Mouse (Mus musculus) G1E (cell line): ENCODE results near the gene Tigd2. TPM values are rescaled to one million over a fixed set of nuclear protein-coding genes. Genes with fewer than 3 reads are reported as not detected.

Experiments
- ATAC-seq: 2 replicates; pipeline ENCODE4 v1.8.0; 2016; ENCODE audit warnings: mild to moderate bottlenecking; ENCODE audit not compliant: insufficient number of reproducible peaks, poor library complexity, low FRiP score, severe bottlenecking; ENCODE audit errors: extremely low read depth
- DNase-seq: peaks from one replicate; pipeline ENCODE4 v3.0.0; 2012; ENCODE audit warnings: low spot score
- H3K27me3 ChIP-seq: 2 replicates; pipeline ENCODE4 v1.6.1; 2012; ENCODE audit warnings: mild to moderate bottlenecking, low read length, inconsistent platforms; ENCODE audit not compliant: insufficient read depth
- H3K36me3 ChIP-seq: replicated peaks from 2 replicates; pipeline ENCODE3; 2012; ENCODE audit warnings: mild to moderate bottlenecking, inconsistent platforms
- H3K4me1 ChIP-seq: 2 replicates; pipeline ENCODE4 v1.6.1; 2012; ENCODE audit warnings: low read depth, low read length, inconsistent platforms, mixed read lengths; ENCODE audit not compliant: insufficient read depth
- H3K4me3 ChIP-seq: 2 replicates; pipeline ENCODE4 v1.5.1; 2012; ENCODE audit warnings: low read depth, mild to moderate bottlenecking, inconsistent platforms, low read length, moderate library complexity, mixed read lengths
- H3K9me3 ChIP-seq: replicated peaks from 2 replicates; pipeline ENCODE4 v1.6.1; 2012; ENCODE audit warnings: inconsistent platforms
- CTCF ChIP-seq: IDR thresholded peaks from 2 replicates; pipeline ENCODE4 v1.5.1; 2012; ENCODE audit warnings: low read depth, low read length, inconsistent platforms, mixed read lengths
- GATA1 ChIP-seq: IDR thresholded peaks from 2 replicates; pipeline ENCODE4 v1.6.1; 2012; ENCODE audit warnings: borderline replicate concordance, low read length, inconsistent platforms, mixed read lengths
- GATA2 ChIP-seq: IDR thresholded peaks from 2 replicates; pipeline ENCODE4 v1.6.1; 2012; ENCODE audit warnings: low read depth, low read length, inconsistent platforms, borderline replicate concordance
- POLR2AphosphoS5 ChIP-seq: IDR thresholded peaks from 2 replicates; pipeline ENCODE4 v1.6.1; 2012; ENCODE audit warnings: low read depth, low read length, inconsistent platforms; ENCODE audit not compliant: insufficient replicate concordance
- TAL1 ChIP-seq: conservative IDR thresholded peaks from 2 replicates; pipeline ENCODE4 v1.6.1; 2012; ENCODE audit warnings: low read depth, low read length, inconsistent platforms, mixed read lengths
- polyA plus RNA-seq: library from polyadenylated mRNA; stranded (reverse); fragments of >175 nt; gene quantifications from 2 replicates; pipeline ENCODE4 v1.2.3, GENCODE M21; 2012
- total RNA-seq, 2 experiments: library from RNA; stranded (forward) in 1 of 2; stranded (reverse) in 1 of 2; fragments of 200-1000 nt in 1 of 2; fragments of >200 nt in 1 of 2; fragmentation: Nextera tagmentation in 1 of 2; gene quantifications; 2 replicates each; pipeline ENCODE4 v1.2.3; 2014 to 2017

The Tigd2 gene
- total and polyA plus RNA-seq, 3 experiments = 5.7 to 29.7 (median 23.0) TPM

DNA sequence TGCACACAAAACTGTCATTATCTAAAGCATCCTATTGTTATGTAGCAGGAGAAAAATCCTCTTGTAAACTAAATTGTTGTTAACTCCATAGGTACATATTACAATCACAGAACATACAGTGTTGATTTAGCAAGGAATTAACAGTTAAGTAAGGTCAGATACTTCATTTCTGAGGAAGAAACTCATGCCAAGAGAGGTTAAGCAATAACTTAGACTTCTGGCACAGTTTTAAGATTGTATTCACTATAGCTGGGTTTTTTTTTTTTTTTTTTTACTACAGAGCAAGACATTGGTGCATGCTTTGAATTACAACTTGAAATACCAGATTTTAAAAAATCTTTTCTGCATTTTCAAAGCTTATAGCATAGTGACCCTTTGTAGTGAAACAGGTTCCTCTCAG, 24.5 kb downstream of the Tigd2 start:
- no peaks in the 10 kb centered on the region for H3K9me3 ChIP-seq
- H3K4me3 ChIP-seq = no peak overlapping the region
- H3K4me1 ChIP-seq = no peaks in the 10 kb centered on the region
- no peak for ATAC-seq
- no peak for TF ChIP-seq POLR2AphosphoS5
- TF ChIP-seq GATA2 = no peak
- TF ChIP-seq CTCF = no peak
- TF ChIP-seq GATA1 = no peak
- TF ChIP-seq TAL1 = no peak
- no peaks in the 10 kb centered on the region for H3K36me3 ChIP-seq
- H3K27me3 ChIP-seq = no peaks in the 10 kb centered on the region
- no peak for DNase-seq

- no peak for ATAC-seq
- Histone ChIP-seq H3K9me3 (no peaks in the 10 kb centered on the region), H3K27me3 (no peaks in the 10 kb centered on the region), H3K4me1 (no peaks in the 10 kb centered on the region), H3K4me3 (no peak overlapping the region), H3K36me3 (no peaks in the 10 kb centered on the region)
- no peak for DNase-seq
- TF ChIP-seq GATA2 (no peak), TAL1 (no peak), CTCF (no peak), POLR2AphosphoS5 (no peak), GATA1 (no peak)
Measured at GRCm38 (mm10) chr6:59233651-59234050, 25.0 kb downstream of the Tigd2 start.

DNA sequence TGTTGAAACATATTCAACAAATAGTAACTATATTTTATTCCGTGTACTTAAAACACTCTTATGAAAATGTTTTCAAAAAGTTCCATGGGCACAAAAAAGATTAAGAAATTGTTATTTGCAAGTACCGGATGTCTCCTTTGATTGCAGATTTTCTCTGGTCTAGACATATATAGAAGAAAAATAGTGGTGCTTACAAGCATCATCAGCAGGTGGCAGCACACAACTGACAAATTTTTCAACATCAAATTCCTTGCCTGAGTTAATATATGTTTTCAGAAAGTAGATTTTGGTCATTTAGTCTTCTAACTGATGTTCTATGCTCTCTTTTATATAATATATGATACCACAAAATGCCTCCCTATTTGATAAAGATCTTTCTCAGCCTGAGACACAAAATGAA, 41.0 kb downstream of the Tigd2 start:
- DNase-seq (no peak), ATAC-seq (no peak)
- no peaks in the 10 kb centered on the region for H3K27me3 ChIP-seq

DNA sequence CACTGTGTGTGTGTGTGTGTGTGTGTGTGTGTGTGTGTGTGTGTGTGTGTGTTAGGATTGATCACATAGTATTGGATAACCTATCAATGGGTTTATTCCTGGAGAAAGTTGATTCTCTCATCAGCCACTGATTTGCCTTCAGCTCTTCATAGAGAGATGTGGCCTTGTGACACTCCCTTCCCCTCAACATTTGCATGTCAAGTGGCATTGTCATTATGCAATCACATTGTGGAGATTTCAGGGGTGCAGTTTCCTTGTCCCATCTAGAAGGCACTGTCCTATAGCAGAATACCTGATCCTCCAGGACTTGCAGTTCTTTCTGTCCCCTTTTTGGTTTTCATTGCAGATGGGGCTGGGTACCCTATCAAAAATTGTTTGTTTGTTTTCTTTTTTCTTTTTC, 41.9 kb downstream of the Tigd2 start:
- ATAC-seq (no peak), DNase-seq (no peak)
- Histone ChIP-seq H3K4me1 (no peaks in the 10 kb centered on the region), H3K36me3 (no peaks in the 10 kb centered on the region), H3K9me3 (no peaks in the 10 kb centered on the region), H3K27me3 (no peaks in the 10 kb centered on the region), H3K4me3 (no peak overlapping the region)
- TF ChIP-seq POLR2AphosphoS5 = no peak
- TF ChIP-seq GATA2 = no peak
- TF ChIP-seq CTCF = no peak
- TF ChIP-seq GATA1 = no peak
- no peak for TF ChIP-seq TAL1

More for the DNA sequence above, 41.0 kb downstream of the Tigd2 start:
- H3K4me1 ChIP-seq = no peaks in the 10 kb centered on the region
- TF ChIP-seq TAL1 = no peak
- no peak for TF ChIP-seq GATA1
- no peak for TF ChIP-seq GATA2
- TF ChIP-seq POLR2AphosphoS5 = no peak
- TF ChIP-seq CTCF = no peak
- no peak overlapping the region for H3K4me3 ChIP-seq
- H3K36me3 ChIP-seq = no peaks in the 10 kb centered on the region
- no peaks in the 10 kb centered on the region for H3K9me3 ChIP-seq

- H3K4me1 ChIP-seq = no peaks in the 10 kb centered on the region
- no peak for ATAC-seq
- H3K27me3 ChIP-seq = no peaks in the 10 kb centered on the region
- H3K36me3 ChIP-seq = no peaks in the 10 kb centered on the region
- H3K4me3 ChIP-seq = no peak overlapping the region
- no peak for DNase-seq
- no peak for TF ChIP-seq POLR2AphosphoS5
- no peak for TF ChIP-seq GATA2
- TF ChIP-seq TAL1 = no peak
- no peak for TF ChIP-seq GATA1
- TF ChIP-seq CTCF = no peak
- H3K9me3 ChIP-seq = no peaks in the 10 kb centered on the region
Measured at GRCm38 (mm10) chr6:59255909-59256308, 47.2 kb downstream of the Tigd2 start.

Other genes with a start within 250 kb of the Tigd2 start
- not detected in 2 replicates for gene Fam13a, start 184.3 kb upstream of the Tigd2 start, total RNA-seq (2014; fragmentation: Nextera tagmentation)
- 0.33 and 0.41 TPM in 2 replicates for gene Fam13a, start 184.3 kb upstream of the Tigd2 start, total RNA-seq (2017)
- gene Fam13a, start 184.3 kb upstream of the Tigd2 start, polyA plus RNA-seq = not detected in 2 replicates
- gene Gprin3, start 217.4 kb downstream of the Tigd2 start, total RNA-seq (2014; fragmentation: Nextera tagmentation) = not detected in 2 replicates
- gene Gprin3, start 217.4 kb downstream of the Tigd2 start, total RNA-seq (2017) = 0.11 TPM in 1 of 2 replicates, not detected in the other
- not detected in 2 replicates for gene Gprin3, start 217.4 kb downstream of the Tigd2 start, polyA plus RNA-seq